Mouse (Mus musculus): ENCODE measurements around the gene Inf2. TPM values are rescaled to one million over a fixed set of nuclear protein-coding genes. Genes with fewer than 3 reads are reported as not detected.

The Inf2 gene
- polyA plus RNA-seq, 1 experiment from 2014 or later, result 5.5 TPM

GRCm38 (mm10) chr12:112590566-112591239, 2.1 kb downstream of the Inf2 start:
- Histone ChIP-seq H3K4me2 (replicated peaks) (0 out of 2 replicates have a peak overlapping the region, but pooled peaks have one; percentile 14), H3K27ac (no peak overlapping the region), H3K4me3 (no peak overlapping the region), H3K36me3 (no peaks in the 10 kb centered on the region), H3K9me3 (no peaks in the 10 kb centered on the region), H3K9ac (no peak overlapping the region), H3K27me3 (peaks cover 30% of the 10 kb centered on the region), H3K4me1 (peaks cover 53% of the 10 kb centered on the region)
- WGBS, result 65% methylated on average over 8 of the region's 8 CpGs
- ATAC-seq (ENCODE audit: low FRiP score, low read depth), result no peak

- no peak for ATAC-seq (ENCODE audit: low FRiP score, low read depth)
- Histone ChIP-seq H3K27me3 (peaks cover 27% of the 10 kb centered on the region), H3K4me2 (replicated peaks) (no peak overlapping the region), H3K4me1 (peaks cover 57% of the 10 kb centered on the region), H3K4me3 (no peak overlapping the region), H3K27ac (no peak overlapping the region), H3K9ac (no peak overlapping the region), H3K36me3 (no peaks in the 10 kb centered on the region), H3K9me3 (no peaks in the 10 kb centered on the region)
- WGBS, result 90% methylated on average over 5 of the region's 5 CpGs
These were observed 2.7 kb downstream of the Inf2 start for GRCm38 (mm10) chr12:112591240-112591639.

- Histone ChIP-seq H3K9ac (no peak overlapping the region), H3K4me1 (peaks cover 61% of the 10 kb centered on the region), H3K27me3 (peaks cover 24% of the 10 kb centered on the region), H3K4me3 (no peak overlapping the region), H3K4me2 (replicated peaks) (no peak overlapping the region), H3K27ac (no peak overlapping the region), H3K9me3 (no peaks in the 10 kb centered on the region), H3K36me3 (no peaks in the 10 kb centered on the region)
- no peak for ATAC-seq (ENCODE audit: low FRiP score, low read depth)
- WGBS, result 85% methylated on average over 3 of the region's 3 CpGs
These were observed 3.1 kb downstream of the Inf2 start for GRCm38 (mm10) chr12:112591730-112592129.

GRCm38 (mm10) chr12:112592985-112593734, 4.6 kb downstream of the Inf2 start:
- Histone ChIP-seq H3K27me3 (peaks cover 13% of the 10 kb centered on the region), H3K9ac (peak overlapping the region; percentile 13; the same call in 1 of the 2 replicates), H3K4me1 (peaks cover 61% of the 10 kb centered on the region), H3K4me3 (no peak overlapping the region), H3K9me3 (no peaks in the 10 kb centered on the region), H3K4me2 (replicated peaks) (no peak overlapping the region), H3K36me3 (no peaks in the 10 kb centered on the region), H3K27ac (no peak overlapping the region)
- 80% methylated on average over 21 of the region's 21 CpGs for WGBS
- ATAC-seq (ENCODE audit: low FRiP score, low read depth), result no peak

GRCm38 (mm10) chr12:112593951-112594915, 5.6 kb downstream of the Inf2 start:
- Histone ChIP-seq H3K9me3 (no peaks in the 10 kb centered on the region), H3K27ac (peak overlapping the region; percentile 58; the same call in 1 of the 2 replicates), H3K4me1 (peaks cover 64% of the 10 kb centered on the region), H3K27me3 (peaks cover 8% of the 10 kb centered on the region), H3K9ac (peak overlapping the region; percentile 39; the same call in 1 of the 2 replicates), H3K4me3 (no peak overlapping the region), H3K36me3 (no peaks in the 10 kb centered on the region), H3K4me2 (replicated peaks) (peak overlapping the region; percentile 4; the same call in 1 of the 2 replicates)
- WGBS, result 70% methylated on average over 16 of the region's 16 CpGs
- ATAC-seq (ENCODE audit: low FRiP score, low read depth), result no peak

- Histone ChIP-seq H3K36me3 (0 out of 2 replicates have a peak, but pooled peaks cover under 1% of the 10 kb centered on the region), H3K9ac (peak overlapping the region; percentile 39; the same call in 1 of the 2 replicates), H3K27me3 (peaks cover 3% of the 10 kb centered on the region; the same call in 1 of the 2 replicates), H3K4me2 (replicated peaks) (peak overlapping the region; percentile 4; the same call in 1 of the 2 replicates), H3K9me3 (no peaks in the 10 kb centered on the region), H3K4me1 (peaks cover 57% of the 10 kb centered on the region), H3K4me3 (no peak overlapping the region), H3K27ac (peak overlapping the region; percentile 58; the same call in 1 of the 2 replicates)
- ATAC-seq (ENCODE audit: low FRiP score, low read depth), result no peak
- WGBS, result 49% methylated on average over 4 of the region's 4 CpGs
These were observed 6.4 kb downstream of the Inf2 start for GRCm38 (mm10) chr12:112594989-112595388.

- Histone ChIP-seq H3K4me1 (peaks cover 54% of the 10 kb centered on the region), H3K4me2 (replicated peaks) (no peak overlapping the region), H3K9ac (no peak overlapping the region), H3K4me3 (no peak overlapping the region), H3K9me3 (no peaks in the 10 kb centered on the region), H3K27me3 (no peaks in the 10 kb centered on the region), H3K36me3 (peaks cover 6% of the 10 kb centered on the region; the same call in 1 of the 2 replicates), H3K27ac (no peak overlapping the region; the same call in 1 of the 2 replicates)
- WGBS, result 68% methylated on average over 4 of the region's 4 CpGs
- ATAC-seq (ENCODE audit: low FRiP score, low read depth), result no peak
These were observed 7.0 kb downstream of the Inf2 start for GRCm38 (mm10) chr12:112595626-112596025.

- no peak overlapping the region for H3K27ac ChIP-seq
- 49% methylated on average over 9 of the region's 9 CpGs for WGBS
- peaks cover 54% of the 10 kb centered on the region for H3K4me1 ChIP-seq
- no peaks in the 10 kb centered on the region for H3K9me3 ChIP-seq
- H3K4me2 ChIP-seq (replicated peaks), result no peak overlapping the region
- no peaks in the 10 kb centered on the region for H3K27me3 ChIP-seq
- 0 out of 2 replicates have a peak, but pooled peaks have one; percentile 10 for ATAC-seq (ENCODE audit: low FRiP score, low read depth)
- peaks cover 6% of the 10 kb centered on the region; the same call in 1 of the 2 replicates for H3K36me3 ChIP-seq
- no peak overlapping the region for H3K9ac ChIP-seq
- no peak overlapping the region for H3K4me3 ChIP-seq
These were observed 7.9 kb downstream of the Inf2 start for GRCm38 (mm10) chr12:112596454-112596853.

GRCm38 (mm10) chr12:112596891-112597500, 8.4 kb downstream of the Inf2 start:
- no peaks in the 10 kb centered on the region for H3K9me3 ChIP-seq
- no peak overlapping the region for H3K27ac ChIP-seq
- no peak for ATAC-seq (ENCODE audit: low FRiP score, low read depth)
- peaks cover 54% of the 10 kb centered on the region for H3K4me1 ChIP-seq
- H3K36me3 ChIP-seq, result peaks cover 6% of the 10 kb centered on the region; the same call in 1 of the 2 replicates
- no peaks in the 10 kb centered on the region for H3K27me3 ChIP-seq
- H3K9ac ChIP-seq, result 0 out of 2 replicates have a peak overlapping the region, but pooled peaks have one; percentile 8
- H3K4me2 ChIP-seq (replicated peaks), result no peak overlapping the region
- 67% methylated on average over 14 of the region's 14 CpGs for WGBS
- H3K4me3 ChIP-seq, result no peak overlapping the region

GRCm38 (mm10) chr12:112597618-112598017, 9.0 kb downstream of the Inf2 start:
- H3K9me3 ChIP-seq, result no peaks in the 10 kb centered on the region
- H3K27me3 ChIP-seq, result no peaks in the 10 kb centered on the region
- H3K9ac ChIP-seq, result no peak overlapping the region
- WGBS, result 85% methylated on average over 8 of the region's 8 CpGs
- no peak for ATAC-seq (ENCODE audit: low FRiP score, low read depth)
- H3K4me1 ChIP-seq, result peaks cover 59% of the 10 kb centered on the region
- H3K4me2 ChIP-seq (replicated peaks), result no peak overlapping the region
- H3K27ac ChIP-seq, result no peak overlapping the region
- peaks cover 6% of the 10 kb centered on the region; the same call in 1 of the 2 replicates for H3K36me3 ChIP-seq
- no peak overlapping the region for H3K4me3 ChIP-seq

GRCm38 (mm10) chr12:112599198-112599597, 10.6 kb downstream of the Inf2 start:
- no peak for ATAC-seq (ENCODE audit: low FRiP score, low read depth)
- Histone ChIP-seq H3K4me1 (peaks cover 46% of the 10 kb centered on the region), H3K4me2 (replicated peaks) (no peak overlapping the region), H3K36me3 (peaks cover 20% of the 10 kb centered on the region), H3K9me3 (no peaks in the 10 kb centered on the region), H3K27me3 (no peaks in the 10 kb centered on the region), H3K27ac (no peak overlapping the region), H3K4me3 (no peak overlapping the region), H3K9ac (no peak overlapping the region)
- 29% methylated on average over 4 of the region's 4 CpGs for WGBS
